Mouse (Mus musculus) bone marrow macrophage, adult 2 months (primary cell): ENCODE data around the gene Best3.

Source experiments
- CTCF ChIP-seq: IDR thresholded peaks from 2 replicates; pipeline ENCODE4 v1.5.1; 2012; ENCODE audit warnings: low read depth, mild to moderate bottlenecking, low read length, moderate library complexity
- POLR2A ChIP-seq: IDR thresholded peaks from 2 replicates; pipeline ENCODE4 v1.6.1; 2012; ENCODE audit warnings: mild to moderate bottlenecking, low read depth, low read length, borderline replicate concordance

- no peak for TF ChIP-seq CTCF
- no peak for TF ChIP-seq POLR2A
Measured at GRCm38 (mm10) chr10:116965297-116965696, 20.8 kb upstream of the Best3 start.
